Mouse (Mus musculus): ENCODE measurements around the gene Galnt17. TPM values are rescaled to one million over a fixed set of nuclear protein-coding genes. Genes with fewer than 3 reads are reported as not detected.

Galnt17 gene
- polyA plus RNA-seq, 1 experiment from 2014 or later, result 0.96 TPM

GRCm38 (mm10) chr5:131306321-131306907 is 1.9 kb downstream of the Galnt17 start:
- no peak overlapping the region for H3K27ac ChIP-seq (ENCODE audit: low read depth, low read length)
- H3K36me3 ChIP-seq (ENCODE audit: control insufficient read depth, insufficient read depth, low read length), result no peaks in the 10 kb centered on the region
- H3K4me3 ChIP-seq (ENCODE audit: low read depth, low read length), result peak overlapping the region; percentile 63
- no peak for ATAC-seq (replicated peaks; ENCODE audit: insufficient number of reproducible peaks, low FRiP score, low TSS enrichment)
- peaks cover 30% of the 10 kb centered on the region for H3K27me3 ChIP-seq (ENCODE audit: control insufficient read depth, insufficient read depth, low read length)
- 1% methylated on average over 39 of the region's 39 CpGs for WGBS (ENCODE audit: insufficient replicate concordance)
- H3K9me3 ChIP-seq (replicated peaks; ENCODE audit: control insufficient read depth, low read length), result no peaks in the 10 kb centered on the region
- no peak overlapping the region for H3K9ac ChIP-seq (ENCODE audit: low read depth, low read length)
- H3K4me1 ChIP-seq (ENCODE audit: control insufficient read depth, insufficient read depth, low read length), result peaks cover 6% of the 10 kb centered on the region
- H3K4me2 ChIP-seq, result peak overlapping the region; percentile 97

- no peaks in the 10 kb centered on the region for H3K9me3 ChIP-seq (replicated peaks; ENCODE audit: control insufficient read depth, low read length)
- H3K36me3 ChIP-seq (ENCODE audit: control insufficient read depth, insufficient read depth, low read length), result no peaks in the 10 kb centered on the region
- H3K27me3 ChIP-seq (ENCODE audit: control insufficient read depth, insufficient read depth, low read length), result peaks cover 30% of the 10 kb centered on the region
- no peak overlapping the region for H3K27ac ChIP-seq (ENCODE audit: low read depth, low read length)
- no peak for ATAC-seq (replicated peaks; ENCODE audit: insufficient number of reproducible peaks, low FRiP score, low TSS enrichment)
- H3K4me1 ChIP-seq (ENCODE audit: control insufficient read depth, insufficient read depth, low read length), result peaks cover 6% of the 10 kb centered on the region
- H3K4me2 ChIP-seq, result no peak overlapping the region
- no peak overlapping the region for H3K4me3 ChIP-seq (ENCODE audit: low read depth, low read length)
- WGBS (ENCODE audit: insufficient replicate concordance), result 63% methylated on average over 5 of the region's 5 CpGs
- H3K9ac ChIP-seq (ENCODE audit: low read depth, low read length), result no peak overlapping the region
These were observed 3.1 kb downstream of the Galnt17 start for GRCm38 (mm10) chr5:131305223-131305622.

GRCm38 (mm10) chr5:131301526-131301925 is 6.8 kb downstream of the Galnt17 start:
- Histone ChIP-seq H3K27ac (ENCODE audit: low read depth, low read length) (no peak overlapping the region), H3K9ac (ENCODE audit: low read depth, low read length) (no peak overlapping the region), H3K4me3 (ENCODE audit: low read depth, low read length) (no peak overlapping the region), H3K4me2 (no peak overlapping the region), H3K36me3 (ENCODE audit: control insufficient read depth, insufficient read depth, low read length) (no peaks in the 10 kb centered on the region), H3K4me1 (ENCODE audit: control insufficient read depth, insufficient read depth, low read length) (peaks cover 4% of the 10 kb centered on the region), H3K27me3 (ENCODE audit: control insufficient read depth, insufficient read depth, low read length) (peaks cover 21% of the 10 kb centered on the region), H3K9me3 (replicated peaks; ENCODE audit: control insufficient read depth, low read length) (no peaks in the 10 kb centered on the region)
- no peak for ATAC-seq (replicated peaks; ENCODE audit: insufficient number of reproducible peaks, low FRiP score, low TSS enrichment)
- WGBS (ENCODE audit: insufficient replicate concordance), result 82% methylated on average over 3 of the region's 3 CpGs

GRCm38 (mm10) chr5:131293726-131294449 is 14.4 kb downstream of the Galnt17 start:
- Histone ChIP-seq H3K9ac (ENCODE audit: low read depth, low read length) (no peak overlapping the region), H3K27me3 (ENCODE audit: control insufficient read depth, insufficient read depth, low read length) (no peaks in the 10 kb centered on the region), H3K36me3 (ENCODE audit: control insufficient read depth, insufficient read depth, low read length) (no peaks in the 10 kb centered on the region), H3K4me1 (ENCODE audit: control insufficient read depth, insufficient read depth, low read length) (no peaks in the 10 kb centered on the region), H3K4me2 (no peak overlapping the region), H3K9me3 (replicated peaks; ENCODE audit: control insufficient read depth, low read length) (no peaks in the 10 kb centered on the region), H3K27ac (ENCODE audit: low read depth, low read length) (no peak overlapping the region), H3K4me3 (ENCODE audit: low read depth, low read length) (no peak overlapping the region)
- ATAC-seq (replicated peaks; ENCODE audit: insufficient number of reproducible peaks, low FRiP score, low TSS enrichment), result no peak
- whole genome bisulfite sequencing (ENCODE audit: insufficient replicate concordance), result 85% methylated on average over 16 of the region's 16 CpGs

- H3K27me3 ChIP-seq (ENCODE audit: control insufficient read depth, insufficient read depth, low read length), result no peaks in the 10 kb centered on the region
- H3K9ac ChIP-seq (ENCODE audit: low read depth, low read length), result no peak overlapping the region
- H3K4me2 ChIP-seq, result no peak overlapping the region
- no peaks in the 10 kb centered on the region for H3K4me1 ChIP-seq (ENCODE audit: control insufficient read depth, insufficient read depth, low read length)
- H3K9me3 ChIP-seq (replicated peaks; ENCODE audit: control insufficient read depth, low read length), result no peaks in the 10 kb centered on the region
- WGBS (ENCODE audit: insufficient replicate concordance), result 85% methylated on average over 6 of the region's 6 CpGs
- H3K4me3 ChIP-seq (ENCODE audit: low read depth, low read length), result no peak overlapping the region
- no peak for ATAC-seq (replicated peaks; ENCODE audit: insufficient number of reproducible peaks, low FRiP score, low TSS enrichment)
- H3K27ac ChIP-seq (ENCODE audit: low read depth, low read length), result no peak overlapping the region
- H3K36me3 ChIP-seq (ENCODE audit: control insufficient read depth, insufficient read depth, low read length), result no peaks in the 10 kb centered on the region
These were observed 21.2 kb downstream of the Galnt17 start for GRCm38 (mm10) chr5:131287091-131287490.

- Histone ChIP-seq H3K27me3 (ENCODE audit: control insufficient read depth, insufficient read depth, low read length) (no peaks in the 10 kb centered on the region), H3K27ac (ENCODE audit: low read depth, low read length) (no peak overlapping the region), H3K4me3 (ENCODE audit: low read depth, low read length) (no peak overlapping the region), H3K9me3 (replicated peaks; ENCODE audit: control insufficient read depth, low read length) (no peaks in the 10 kb centered on the region), H3K4me1 (ENCODE audit: control insufficient read depth, insufficient read depth, low read length) (no peaks in the 10 kb centered on the region), H3K9ac (ENCODE audit: low read depth, low read length) (no peak overlapping the region), H3K36me3 (ENCODE audit: control insufficient read depth, insufficient read depth, low read length) (no peaks in the 10 kb centered on the region), H3K4me2 (no peak overlapping the region)
- WGBS (ENCODE audit: insufficient replicate concordance), result 84% methylated on average over 2 of the region's 2 CpGs
- ATAC-seq (replicated peaks; ENCODE audit: insufficient number of reproducible peaks, low FRiP score, low TSS enrichment), result no peak
These were observed 21.6 kb downstream of the Galnt17 start for GRCm38 (mm10) chr5:131286680-131287079.

- Histone ChIP-seq H3K4me1 (ENCODE audit: control insufficient read depth, insufficient read depth, low read length) (no peaks in the 10 kb centered on the region), H3K9ac (ENCODE audit: low read depth, low read length) (no peak overlapping the region), H3K27me3 (ENCODE audit: control insufficient read depth, insufficient read depth, low read length) (no peaks in the 10 kb centered on the region), H3K27ac (ENCODE audit: low read depth, low read length) (no peak overlapping the region), H3K9me3 (replicated peaks; ENCODE audit: control insufficient read depth, low read length) (no peaks in the 10 kb centered on the region), H3K4me3 (ENCODE audit: low read depth, low read length) (no peak overlapping the region), H3K4me2 (no peak overlapping the region), H3K36me3 (ENCODE audit: control insufficient read depth, insufficient read depth, low read length) (no peaks in the 10 kb centered on the region)
- WGBS (ENCODE audit: insufficient replicate concordance), result 51% methylated on average over 2 of the region's 2 CpGs
- no peak for ATAC-seq (replicated peaks; ENCODE audit: insufficient number of reproducible peaks, low FRiP score, low TSS enrichment)
These were observed 27.9 kb downstream of the Galnt17 start for GRCm38 (mm10) chr5:131280349-131280748.

- Histone ChIP-seq H3K9ac (ENCODE audit: low read depth, low read length) (no peak overlapping the region), H3K9me3 (replicated peaks; ENCODE audit: control insufficient read depth, low read length) (no peaks in the 10 kb centered on the region), H3K36me3 (ENCODE audit: control insufficient read depth, insufficient read depth, low read length) (no peaks in the 10 kb centered on the region), H3K4me2 (no peak overlapping the region), H3K4me3 (ENCODE audit: low read depth, low read length) (no peak overlapping the region), H3K27ac (ENCODE audit: low read depth, low read length) (no peak overlapping the region), H3K4me1 (ENCODE audit: control insufficient read depth, insufficient read depth, low read length) (no peaks in the 10 kb centered on the region), H3K27me3 (ENCODE audit: control insufficient read depth, insufficient read depth, low read length) (no peaks in the 10 kb centered on the region)
- ATAC-seq (replicated peaks; ENCODE audit: insufficient number of reproducible peaks, low FRiP score, low TSS enrichment), result no peak
- 73% methylated on average over 10 of the region's 10 CpGs for WGBS (ENCODE audit: insufficient replicate concordance)
These were observed 29.0 kb downstream of the Galnt17 start for GRCm38 (mm10) chr5:131279286-131279685.

- no peak for ATAC-seq (replicated peaks; ENCODE audit: insufficient number of reproducible peaks, low FRiP score, low TSS enrichment)
These were observed 31.1 kb downstream of the Galnt17 start for GRCm38 (mm10) chr5:131277227-131277626.

More at GRCm38 (mm10) chr5:131277227-131277626, 31.1 kb downstream of the Galnt17 start:
- Histone ChIP-seq H3K36me3 (ENCODE audit: control insufficient read depth, insufficient read depth, low read length) (no peaks in the 10 kb centered on the region), H3K9ac (ENCODE audit: low read depth, low read length) (no peak overlapping the region), H3K4me1 (ENCODE audit: control insufficient read depth, insufficient read depth, low read length) (no peaks in the 10 kb centered on the region), H3K27me3 (ENCODE audit: control insufficient read depth, insufficient read depth, low read length) (no peaks in the 10 kb centered on the region), H3K4me3 (ENCODE audit: low read depth, low read length) (no peak overlapping the region), H3K27ac (ENCODE audit: low read depth, low read length) (no peak overlapping the region), H3K4me2 (no peak overlapping the region), H3K9me3 (replicated peaks; ENCODE audit: control insufficient read depth, low read length) (no peaks in the 10 kb centered on the region)
- 89% methylated on average over 7 of the region's 7 CpGs for WGBS (ENCODE audit: insufficient replicate concordance)
